Mouse (Mus musculus) myocyte (in vitro differentiated cells): ENCODE measurements around the gene Tnik.

Experiments
- POLR2A ChIP-seq: IDR thresholded peaks from one replicate; pipeline ENCODE4 v1.6.1; 2011; ENCODE audit warnings: low read depth, mild to moderate bottlenecking, control low read depth, moderate library complexity; ENCODE audit not compliant: insufficient read length
- POLR2AphosphoS2 ChIP-seq: IDR thresholded peaks from one replicate; pipeline ENCODE4 v1.6.1; 2011; ENCODE audit warnings: low read depth, control low read depth; ENCODE audit not compliant: insufficient read length
- REST ChIP-seq: IDR thresholded peaks from one replicate; pipeline ENCODE4 v1.6.1; 2011; ENCODE audit warnings: mild to moderate bottlenecking, control low read depth, moderate library complexity; ENCODE audit not compliant: insufficient read depth, insufficient read length

GRCm38 (mm10) chr3:28417091-28417715, 154.2 kb downstream of the Tnik start:
- TF ChIP-seq POLR2A = no peak
- no peak for TF ChIP-seq POLR2AphosphoS2
- no peak for TF ChIP-seq REST
